Mouse (Mus musculus) intestine, embryonic 15.5 days (tissue): ENCODE data around the gene Trim72. TPM values are rescaled to one million over a fixed set of nuclear protein-coding genes. Genes with fewer than 3 reads are reported as not detected.
"Not testable (repeated sequence)": the region's sequence is repeated elsewhere in the genome, so short reads cannot be mapped to it uniquely, and the experiment has no call there.

Source experiments
- ATAC-seq: fragments of 200-750 bp; cut with Nextera tagmentation; 2 replicates; pipeline ENCODE4 v1.8.0; 2017; ENCODE audit warnings: moderate TSS enrichment, moderate library complexity
- H3K27ac ChIP-seq: fragments of 300-500 bp; sonication (generic); 2 replicates; pipeline ENCODE4 v1.5.1; 2015; ENCODE audit warnings: mild to moderate bottlenecking, inconsistent platforms
- H3K27me3 ChIP-seq: fragments of 300-500 bp; sonication (generic); replicated peaks from 2 replicates; pipeline ENCODE4 v1.6.1; 2015; ENCODE audit warnings: inconsistent platforms
- H3K36me3 ChIP-seq: fragments of 300-500 bp; sonication (generic); 2 replicates; pipeline ENCODE4 v1.6.1; 2015; ENCODE audit warnings: inconsistent platforms
- H3K4me1 ChIP-seq: fragments of 300-500 bp; sonication (generic); replicated peaks from 2 replicates; pipeline ENCODE4 v1.6.1; 2015; ENCODE audit warnings: inconsistent platforms
- H3K4me2 ChIP-seq: fragments of 300-500 bp; sonication (generic); replicated peaks from 2 replicates; pipeline ENCODE4 v1.6.1; 2015; ENCODE audit warnings: mild to moderate bottlenecking, inconsistent platforms
- H3K4me3 ChIP-seq: fragments of 300-500 bp; sonication (generic); replicated peaks from 2 replicates; pipeline ENCODE4 v1.5.1; 2015; ENCODE audit warnings: inconsistent platforms
- H3K9ac ChIP-seq: fragments of 300-500 bp; sonication (generic); 2 replicates; pipeline ENCODE4 v1.6.1; 2015; ENCODE audit warnings: inconsistent platforms
- H3K9me3 ChIP-seq: fragments of 300-500 bp; sonication (generic); 2 replicates; pipeline ENCODE4 v1.6.1; 2016; ENCODE audit warnings: inconsistent platforms
- WGBS: fragments of 180-500 bp; shearing (Covaris S2); methylation state at CpG from one replicate; pipeline ENCODE4 v1.1.7; 2015; 5-methylcytosine and 5-hydroxymethylcytosine counted together
- polyA plus RNA-seq: library from polyadenylated mRNA; unstranded; fragments of >200 nt; fragmentation: Nextera tagmentation; extraction: Ambion mirVana; gene quantifications from 2 replicates; pipeline ENCODE4 v1.2.1, GENCODE M21; 2015

Trim72 gene
- polyA plus RNA-seq, 1 experiment from 2014 or later = 0.53 TPM

DNA sequence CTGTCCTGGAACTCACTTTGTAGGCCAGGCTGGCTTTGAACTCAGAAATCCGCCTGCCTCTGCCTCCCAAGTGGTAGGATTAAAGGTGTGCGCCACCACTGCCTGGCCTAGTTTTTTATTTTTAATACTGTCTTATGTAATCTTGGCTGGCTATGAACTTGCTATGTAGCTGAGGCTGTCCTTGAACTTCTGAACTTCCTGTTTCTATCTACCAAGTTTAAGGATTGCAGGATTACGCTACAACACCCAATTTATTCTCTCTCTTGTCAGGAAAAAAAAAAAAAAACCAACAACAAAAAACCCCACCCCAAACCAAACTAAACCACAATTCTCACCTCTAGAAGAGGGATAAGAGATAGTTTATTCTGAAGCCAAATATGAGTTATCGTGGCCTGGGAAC lies 29.9 kb downstream of the Trim72 start:
- H3K36me3 ChIP-seq = no peaks in the 10 kb centered on the region
- 84% methylated on average over 4 of the region's 4 CpGs for WGBS
- H3K27ac ChIP-seq = no peak overlapping the region

DNA sequence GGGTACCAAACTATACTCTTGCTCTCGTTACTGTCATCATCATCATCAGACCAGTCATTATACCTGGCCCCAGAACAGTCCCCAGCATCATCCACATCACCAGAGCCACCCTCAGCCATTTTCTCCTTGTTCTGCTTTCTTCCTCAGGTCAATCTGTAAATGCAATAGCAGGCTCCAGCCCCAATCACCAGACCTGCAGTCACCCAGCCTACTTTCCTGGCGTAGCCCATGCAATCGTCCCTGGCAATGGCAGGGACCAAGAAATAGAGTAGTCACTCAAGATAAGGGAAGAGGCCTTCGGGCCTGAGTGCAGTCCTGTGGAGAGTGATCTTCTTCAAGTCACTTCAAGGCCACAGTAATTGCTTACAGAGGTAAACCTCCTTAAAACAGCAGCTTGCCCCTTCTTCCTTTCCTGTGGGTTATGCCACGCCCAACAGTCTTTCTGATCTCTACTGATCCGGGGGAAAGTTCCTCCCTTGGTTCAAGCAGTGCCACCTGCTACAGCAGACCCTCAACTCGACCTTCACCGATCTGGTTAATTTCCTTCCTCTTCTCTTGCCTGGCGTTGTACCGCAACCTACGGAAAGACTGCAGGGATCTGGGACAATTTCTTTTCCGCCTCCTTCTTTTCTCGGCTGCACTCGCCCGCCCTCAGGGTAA lies 38.5 kb downstream of the Trim72 start:
- not testable (repeated sequence) for H3K4me2 ChIP-seq, H3K36me3 ChIP-seq, ATAC-seq, H3K4me3 ChIP-seq, H3K9ac ChIP-seq, H3K27ac ChIP-seq, H3K9me3 ChIP-seq, H3K4me1 ChIP-seq, H3K27me3 ChIP-seq
- WGBS = 80% methylated on average over 15 of the region's 15 CpGs

More for the DNA sequence above, 29.9 kb downstream of the Trim72 start:
- H3K4me1 ChIP-seq = no peaks in the 10 kb centered on the region
- H3K4me3 ChIP-seq = no peak overlapping the region
- no peaks in the 10 kb centered on the region for H3K9me3 ChIP-seq
- H3K27me3 ChIP-seq = no peaks in the 10 kb centered on the region
- no peak for ATAC-seq
- H3K9ac ChIP-seq = no peak overlapping the region
- no peak overlapping the region for H3K4me2 ChIP-seq

DNA sequence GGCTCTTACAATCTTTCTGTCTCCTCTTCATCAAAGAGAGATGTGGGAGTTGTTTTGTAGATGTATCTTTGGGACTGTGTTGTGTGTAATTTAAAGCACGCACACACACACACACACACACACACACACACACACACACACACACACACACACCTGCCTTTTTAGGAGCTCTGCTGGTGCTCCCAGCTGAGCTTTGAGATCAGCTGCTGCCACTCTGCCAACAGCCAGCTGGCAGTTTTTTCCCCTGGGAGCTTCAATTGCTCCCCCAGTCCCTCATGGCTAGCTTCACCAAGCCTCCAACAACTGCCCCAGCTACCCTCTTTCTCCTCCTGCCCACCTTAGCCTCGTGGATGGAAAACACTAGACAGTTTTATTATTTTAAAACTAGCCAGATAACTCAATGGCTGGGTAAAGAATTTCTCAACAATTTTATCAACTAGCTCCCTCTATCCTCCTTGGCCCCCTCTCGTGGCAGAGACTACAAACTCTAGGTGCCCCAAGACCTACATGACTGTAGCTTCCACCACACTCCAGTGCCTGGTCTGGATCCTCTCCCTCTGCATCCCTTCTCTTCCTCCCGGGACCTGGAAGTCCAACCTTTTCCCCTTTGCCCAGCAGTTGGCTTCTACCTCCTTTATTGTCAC lies 40.5 kb downstream of the Trim72 start:
- Histone ChIP-seq H3K4me1 (no peaks in the 10 kb centered on the region), H3K9ac (no peak overlapping the region), H3K27me3 (no peaks in the 10 kb centered on the region), H3K4me3 (no peak overlapping the region), H3K36me3 (no peaks in the 10 kb centered on the region), H3K4me2 (no peak overlapping the region), H3K9me3 (no peaks in the 10 kb centered on the region), H3K27ac (no peak overlapping the region)
- 67% methylated on average over 4 of the region's 4 CpGs for WGBS
- no peak for ATAC-seq

DNA sequence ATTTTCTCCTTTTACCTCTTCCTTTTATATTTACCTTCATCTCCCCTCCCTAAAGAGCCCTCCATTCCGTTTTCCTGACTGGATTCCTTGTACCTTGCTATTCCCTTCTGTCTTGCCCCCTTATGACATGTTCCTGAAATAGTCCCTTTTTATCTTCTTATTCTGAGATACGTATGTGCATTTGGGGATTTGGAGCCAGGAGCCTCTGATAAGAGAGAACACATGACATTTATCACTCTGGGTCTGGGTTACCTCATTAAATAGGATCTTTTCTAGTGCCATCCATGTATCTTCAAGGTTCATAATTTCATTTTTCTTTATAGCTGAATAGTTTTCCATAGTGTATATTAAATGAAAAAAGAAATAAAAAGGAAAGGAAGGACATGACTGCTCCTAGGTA lies 41.9 kb downstream of the Trim72 start:
- Histone ChIP-seq H3K4me3 (no peak overlapping the region), H3K9me3 (no peaks in the 10 kb centered on the region), H3K27ac (no peak overlapping the region), H3K36me3 (no peaks in the 10 kb centered on the region), H3K4me1 (0 out of 2 replicates have a peak, but pooled peaks cover 2% of the 10 kb centered on the region), H3K4me2 (no peak overlapping the region), H3K9ac (no peak overlapping the region), H3K27me3 (no peaks in the 10 kb centered on the region)
- ATAC-seq = no peak
- WGBS = 64% methylated on average over 2 of the region's 2 CpGs

DNA sequence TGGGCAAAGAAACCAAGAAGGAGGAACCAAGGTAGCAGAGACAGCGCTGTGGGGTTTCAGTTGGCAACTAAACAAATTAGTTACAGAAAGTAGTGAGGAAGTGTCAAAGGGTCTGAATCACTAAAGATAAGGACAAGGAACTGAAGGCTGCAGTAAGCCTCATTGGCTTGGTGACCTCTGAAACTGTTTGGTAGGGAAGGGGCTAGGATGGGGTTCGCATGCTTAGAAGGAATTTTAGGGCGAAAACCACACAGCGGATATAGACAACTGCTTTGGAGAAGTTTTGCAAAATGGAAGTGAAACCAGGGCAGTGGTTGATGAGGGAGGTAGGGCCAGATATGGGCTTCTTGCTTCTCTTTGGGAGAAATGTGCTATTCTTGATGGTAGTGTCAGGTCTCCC lies 45.1 kb downstream of the Trim72 start:
- no peak for ATAC-seq
- Histone ChIP-seq H3K4me2 (no peak overlapping the region), H3K36me3 (no peaks in the 10 kb centered on the region), H3K9ac (no peak overlapping the region), H3K4me1 (0 out of 2 replicates have a peak, but pooled peaks cover 6% of the 10 kb centered on the region), H3K27ac (no peak overlapping the region), H3K9me3 (no peaks in the 10 kb centered on the region), H3K27me3 (no peaks in the 10 kb centered on the region), H3K4me3 (no peak overlapping the region)
- WGBS = 83% methylated on average over 4 of the region's 4 CpGs

DNA sequence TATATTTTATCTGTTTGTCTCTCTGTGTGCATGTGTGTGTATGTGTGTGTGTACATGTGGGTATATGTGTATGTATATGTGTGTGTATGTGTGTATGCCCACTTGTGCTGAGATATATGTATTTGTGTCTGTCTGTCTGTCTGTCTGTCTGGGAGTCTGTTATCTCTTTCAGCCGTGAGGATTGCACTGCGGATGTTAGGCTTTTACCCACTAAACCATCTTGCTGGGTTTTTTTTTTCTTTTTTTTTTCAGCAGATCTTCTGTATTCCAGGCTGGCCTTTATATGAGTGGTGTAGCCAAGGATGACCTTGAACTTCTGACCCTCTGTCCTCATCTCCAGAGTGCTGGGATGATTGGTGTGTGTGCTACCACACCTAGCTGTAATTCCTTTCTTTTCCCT lies 45.5 kb downstream of the Trim72 start:
- WGBS = 86% methylated on average over 2 of the region's 2 CpGs
- ATAC-seq = no peak
- H3K9ac ChIP-seq = no peak overlapping the region
- H3K9me3 ChIP-seq = no peaks in the 10 kb centered on the region
- H3K4me3 ChIP-seq = no peak overlapping the region
- H3K36me3 ChIP-seq = no peaks in the 10 kb centered on the region
- no peak overlapping the region for H3K4me2 ChIP-seq
- no peaks in the 10 kb centered on the region for H3K27me3 ChIP-seq
- H3K27ac ChIP-seq = no peak overlapping the region
- H3K4me1 ChIP-seq = 0 out of 2 replicates have a peak, but pooled peaks cover 6% of the 10 kb centered on the region

DNA sequence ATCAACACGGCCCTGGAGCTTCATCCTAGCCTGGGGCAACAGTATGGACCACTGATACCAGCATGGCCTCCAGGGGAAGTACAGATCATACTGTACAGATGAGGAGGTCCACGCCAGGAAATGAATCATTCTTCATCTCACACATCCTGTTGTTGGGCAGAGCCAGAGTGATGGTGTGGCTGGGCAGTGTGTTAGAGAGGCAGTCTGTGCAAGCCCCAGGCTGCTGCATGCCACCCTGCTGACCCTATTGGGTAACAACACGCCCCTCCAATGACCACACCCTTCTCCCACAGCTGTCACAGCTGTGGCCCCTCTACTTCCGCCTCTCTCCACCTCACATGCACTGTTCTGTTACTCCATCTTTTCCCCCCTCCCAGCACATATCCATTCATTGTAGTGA lies 47.0 kb downstream of the Trim72 start:
- 55% methylated on average over 4 of the region's 4 CpGs for WGBS
- H3K27me3 ChIP-seq = no peaks in the 10 kb centered on the region
- no peaks in the 10 kb centered on the region for H3K36me3 ChIP-seq
- H3K4me2 ChIP-seq = no peak overlapping the region
- 0 out of 2 replicates have a peak, but pooled peaks cover 6% of the 10 kb centered on the region for H3K4me1 ChIP-seq
- no peaks in the 10 kb centered on the region for H3K9me3 ChIP-seq
- ATAC-seq = no peak
- H3K4me3 ChIP-seq = no peak overlapping the region
- H3K9ac ChIP-seq = no peak overlapping the region
- H3K27ac ChIP-seq = no peak overlapping the region

DNA sequence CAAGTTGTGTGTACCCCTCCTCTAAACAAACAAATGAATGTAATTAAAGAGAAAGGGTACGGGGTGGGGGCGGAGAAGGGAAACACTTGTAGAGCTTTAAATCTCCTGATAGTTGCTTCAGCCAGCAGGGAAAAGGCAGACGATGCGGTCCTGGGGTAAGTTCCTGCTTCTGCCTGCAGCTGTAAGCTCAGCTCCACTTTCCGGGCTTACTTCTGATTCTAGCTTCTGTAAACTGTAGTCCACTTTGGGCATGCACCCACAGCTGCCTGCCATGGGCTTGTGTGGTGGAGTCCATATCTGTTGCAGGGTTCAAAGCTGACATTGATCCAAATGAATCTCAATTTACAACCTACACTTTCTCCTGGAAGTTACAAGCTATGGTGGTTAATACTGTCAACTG lies 49.3 kb downstream of the Trim72 start:
- Histone ChIP-seq H3K27me3 (no peaks in the 10 kb centered on the region), H3K27ac (no peak overlapping the region), H3K4me1 (0 out of 2 replicates have a peak, but pooled peaks cover 9% of the 10 kb centered on the region), H3K36me3 (no peaks in the 10 kb centered on the region), H3K9ac (no peak overlapping the region), H3K4me2 (no peak overlapping the region), H3K9me3 (no peaks in the 10 kb centered on the region), H3K4me3 (no peak overlapping the region)
- no peak for ATAC-seq
- 68% methylated on average over 5 of the region's 5 CpGs for WGBS

DNA sequence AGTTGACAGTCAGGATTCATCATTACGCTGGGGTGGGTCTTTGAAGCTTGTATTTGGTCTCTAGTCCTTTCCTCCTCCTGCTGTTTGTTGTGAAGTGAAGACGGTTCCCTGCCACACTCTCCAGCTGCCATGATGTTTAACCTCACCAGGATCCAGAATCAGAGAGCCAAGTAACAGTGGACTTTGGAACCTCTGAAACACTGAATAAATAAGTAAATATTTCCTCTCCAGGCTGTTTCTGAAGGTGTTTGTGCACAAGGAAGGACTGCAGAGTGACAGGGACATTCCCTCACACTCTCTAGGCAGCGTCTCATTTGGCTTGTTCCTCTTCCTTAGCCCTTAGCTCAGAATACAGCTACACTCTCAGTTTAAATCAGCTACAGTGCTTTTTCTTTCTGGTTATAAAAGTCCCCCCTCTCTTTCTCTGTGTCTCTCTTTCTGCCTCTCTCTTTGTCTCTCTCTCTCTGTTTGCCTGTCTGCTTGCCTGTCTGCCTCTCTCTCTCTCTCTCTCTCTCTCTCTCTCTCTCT lies 53.2 kb downstream of the Trim72 start:
- no peak for ATAC-seq
- no peak overlapping the region for H3K27ac ChIP-seq

DNA sequence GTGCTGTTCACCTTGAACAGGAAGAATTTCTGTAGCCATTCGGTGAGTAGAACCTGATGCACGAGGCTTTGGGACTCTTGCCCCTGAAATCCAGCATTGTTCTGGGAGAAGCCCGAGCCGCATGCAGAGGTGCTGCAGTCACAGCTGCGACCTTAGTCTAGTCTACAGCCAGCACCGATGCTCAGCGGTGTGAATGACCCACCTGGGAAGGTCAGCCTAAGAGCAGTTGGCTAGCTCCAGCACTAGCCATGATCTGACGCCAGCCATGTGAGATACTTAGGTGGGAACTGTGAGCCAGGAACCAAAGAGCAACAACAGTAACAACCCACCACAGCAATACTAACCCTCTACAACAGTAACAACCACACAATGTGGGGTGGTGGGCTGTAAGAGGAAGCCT lies 54.1 kb downstream of the Trim72 start:
- H3K36me3 ChIP-seq = no peaks in the 10 kb centered on the region
- H3K4me1 ChIP-seq = 0 out of 2 replicates have a peak, but pooled peaks cover 3% of the 10 kb centered on the region
- H3K4me3 ChIP-seq = no peak overlapping the region
- no peaks in the 10 kb centered on the region for H3K9me3 ChIP-seq
- H3K27ac ChIP-seq = no peak overlapping the region
- 84% methylated on average over 8 of the region's 8 CpGs for WGBS
- no peaks in the 10 kb centered on the region for H3K27me3 ChIP-seq
- ATAC-seq = no peak
- H3K4me2 ChIP-seq = no peak overlapping the region
- H3K9ac ChIP-seq = no peak overlapping the region

More for the DNA sequence above, 53.2 kb downstream of the Trim72 start:
- Histone ChIP-seq H3K9me3 (no peaks in the 10 kb centered on the region), H3K9ac (no peak overlapping the region), H3K36me3 (no peaks in the 10 kb centered on the region), H3K4me1 (0 out of 2 replicates have a peak, but pooled peaks cover 3% of the 10 kb centered on the region), H3K4me3 (no peak overlapping the region), H3K27me3 (no peaks in the 10 kb centered on the region), H3K4me2 (no peak overlapping the region)
- 37% methylated on average over 3 of the region's 3 CpGs for WGBS

DNA sequence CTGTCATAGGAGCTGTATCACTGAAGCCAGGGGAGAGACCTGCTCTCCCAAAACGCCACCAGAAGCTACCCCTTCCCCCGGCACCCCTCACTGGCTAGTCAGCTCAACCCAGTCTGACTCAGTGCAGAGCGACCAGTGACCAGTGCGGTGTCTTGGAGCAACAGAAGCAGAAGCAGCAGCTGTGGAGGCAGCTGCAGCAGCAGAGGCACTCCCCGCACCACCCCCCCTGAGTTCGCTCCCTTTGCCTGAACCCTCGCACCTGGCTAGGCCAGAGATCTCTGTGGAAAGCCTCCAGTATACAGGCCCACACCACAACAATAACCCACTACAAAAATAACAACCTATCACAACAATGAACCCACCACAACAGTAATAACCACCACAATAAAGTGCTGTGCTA lies 54.8 kb downstream of the Trim72 start:
- H3K36me3 ChIP-seq = no peaks in the 10 kb centered on the region
- no peaks in the 10 kb centered on the region for H3K9me3 ChIP-seq
- ATAC-seq = peak; percentile 64
- no peak overlapping the region for H3K9ac ChIP-seq
- H3K4me2 ChIP-seq = no peak overlapping the region
- WGBS = 62% methylated on average over 7 of the region's 7 CpGs
- H3K4me3 ChIP-seq = no peak overlapping the region
- H3K27me3 ChIP-seq = no peaks in the 10 kb centered on the region
- 0 out of 2 replicates have a peak, but pooled peaks cover 3% of the 10 kb centered on the region for H3K4me1 ChIP-seq
- no peak overlapping the region for H3K27ac ChIP-seq

DNA sequence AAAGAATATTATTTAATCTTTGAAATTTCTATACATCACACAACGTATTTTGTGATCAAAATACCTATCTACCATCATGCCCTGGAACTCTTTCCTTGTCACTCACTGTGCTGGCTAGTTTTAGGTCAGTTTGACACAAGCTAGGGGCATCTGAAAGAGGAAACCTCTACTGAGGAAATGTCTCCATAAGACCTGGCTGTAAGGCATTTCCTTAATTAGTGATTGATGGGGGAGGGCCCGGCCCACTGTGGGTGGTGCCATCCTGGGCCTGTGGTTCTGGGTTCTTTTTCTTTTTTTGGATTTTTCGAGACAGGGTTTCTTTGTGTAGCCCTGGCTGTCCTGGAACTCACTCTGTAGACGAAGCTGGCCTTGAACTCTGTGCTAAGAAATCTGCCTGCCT lies 55.3 kb downstream of the Trim72 start:
- no peaks in the 10 kb centered on the region for H3K9me3 ChIP-seq
- no peak overlapping the region for H3K9ac ChIP-seq
- no peak overlapping the region for H3K27ac ChIP-seq
- H3K4me2 ChIP-seq = no peak overlapping the region
- no peak overlapping the region for H3K4me3 ChIP-seq
- H3K36me3 ChIP-seq = no peaks in the 10 kb centered on the region
- H3K27me3 ChIP-seq = no peaks in the 10 kb centered on the region
- ATAC-seq = no peak
- 72% methylated on average over 4 of the region's 4 CpGs for WGBS
- H3K4me1 ChIP-seq = 0 out of 2 replicates have a peak, but pooled peaks cover 3% of the 10 kb centered on the region
